Mouse (Mus musculus): ENCODE measurements at regions not wholly inside any gene's neighbourhood (a gene's known extent, or its start where the extent isn't known, plus 50 kb on each side); places are given as distances from the start of the nearest gene placed in this dataset.

- TF ChIP-seq CTCF (IDR thresholded peaks at IDR 0.05; ENCODE audit: insufficient read depth, low read length) = no peak
- TF ChIP-seq POLR2A (IDR thresholded peaks at IDR 0.05; ENCODE audit: borderline replicate concordance, extremely low read depth, low read depth, low read length) = no peak
These were observed 61.1 kb downstream of the Rtl1 start for GRCm38 (mm10) chr12:109539046-109539445.

Data from lung, adult 2 months (tissue).